Mouse (Mus musculus): ENCODE measurements around the gene Psmd8.

The Psmd8 gene

DNA sequence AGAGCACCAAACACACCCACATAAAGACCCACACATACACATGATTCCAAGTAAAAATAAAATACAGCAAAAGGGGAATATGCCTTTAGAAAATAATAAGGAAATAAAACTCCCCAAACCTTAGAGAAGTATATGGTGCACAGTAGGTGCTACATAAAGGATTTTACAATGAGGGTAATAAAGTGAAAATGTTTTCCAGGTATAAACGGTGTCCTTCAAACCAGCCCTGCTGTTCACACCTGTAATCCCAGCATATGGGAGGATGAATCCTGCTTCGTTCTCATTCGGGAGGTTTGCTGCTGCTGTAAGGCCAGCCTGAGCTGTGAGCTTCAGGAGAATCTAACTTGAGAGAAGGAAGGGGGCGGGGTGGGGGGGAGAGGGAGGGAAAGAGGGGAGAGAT is 46.3 kb downstream of the Psmd8 start:
- no peak for DNase-seq

DNA sequence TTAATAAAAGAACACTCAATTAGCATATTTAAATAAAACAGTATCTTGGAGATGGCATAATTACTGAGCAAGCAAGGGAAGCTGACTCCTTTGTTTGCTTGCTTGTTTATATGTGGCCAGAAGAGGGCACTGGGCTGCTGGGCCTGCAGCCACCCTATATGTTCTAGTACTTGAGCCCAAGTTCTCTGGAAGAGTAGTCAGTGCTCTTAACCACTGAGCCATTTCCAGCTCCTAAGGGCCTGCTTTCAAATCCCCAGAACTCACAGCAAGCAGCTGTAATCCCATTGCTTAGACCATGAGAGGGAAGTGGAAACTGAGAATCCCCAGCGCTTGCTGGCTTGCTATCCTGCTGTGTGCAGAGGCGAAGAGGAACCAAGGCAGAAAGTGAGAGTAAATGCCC is 51.8 kb downstream of the Psmd8 start:
- DNase-seq: peak; percentile 59

DNA sequence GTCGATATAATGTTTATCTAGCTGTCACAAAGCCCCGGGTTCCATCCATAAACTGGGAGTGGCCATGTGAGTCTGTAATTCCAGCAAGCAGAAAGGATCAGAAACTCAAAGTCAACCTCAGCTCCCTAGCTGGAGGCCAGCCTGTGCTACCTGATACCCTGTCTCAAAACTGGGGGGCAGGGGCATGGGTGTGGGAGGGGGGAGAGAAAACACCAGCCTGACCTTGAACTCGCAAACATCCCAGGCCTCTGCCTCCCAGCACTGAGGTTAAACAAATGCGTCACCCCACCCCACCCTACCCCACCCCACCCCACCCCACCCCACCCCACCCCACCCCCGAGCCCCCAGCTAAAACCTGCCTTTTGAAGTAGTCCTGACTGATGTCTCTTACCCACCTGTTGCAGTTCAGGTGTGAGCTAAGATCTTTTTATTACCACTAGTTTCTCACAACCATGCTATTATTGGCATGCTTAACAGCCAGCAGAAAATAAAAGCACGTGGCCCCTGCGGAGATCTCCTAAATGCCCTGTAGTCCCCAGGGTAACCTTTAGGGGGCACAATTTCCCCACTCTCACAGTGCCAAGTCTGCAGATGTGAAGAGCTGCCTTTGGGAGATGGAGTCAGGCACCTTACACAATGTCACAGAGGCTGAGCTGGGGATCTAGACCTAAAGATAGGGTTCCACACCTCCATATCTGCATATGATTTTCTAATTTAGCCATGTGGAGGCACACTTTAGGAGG is 54.2 kb downstream of the Psmd8 start:
- DNase-seq: peak; percentile 88

DNA sequence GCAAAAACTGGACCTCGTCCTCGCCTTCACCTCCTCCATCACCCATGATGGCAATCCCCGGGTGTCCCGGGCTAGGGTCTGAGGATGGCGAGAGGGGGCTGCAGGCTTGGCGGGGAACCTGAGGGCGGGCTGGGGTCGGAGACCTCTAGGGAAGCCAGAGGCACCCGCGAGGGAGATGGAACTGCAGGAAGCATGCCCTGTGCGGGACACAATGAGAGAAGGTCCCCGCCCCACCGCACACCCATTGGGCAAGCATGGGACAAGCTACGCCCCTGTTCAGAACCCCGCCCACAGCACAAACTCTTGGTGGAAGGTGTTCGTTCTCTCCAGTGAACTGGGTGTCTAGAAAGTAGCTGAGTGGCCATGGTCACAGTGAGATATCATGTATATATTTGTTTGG is 55.5 kb downstream of the Psmd8 start, which contains the start of gene Ryr1:
Gene Ryr1 (minus strand): TSS at position 210 of the 400 bp plus-strand sequence.
- DNase-seq: peak; percentile 81

Data from thymus, postnatal 14 days (tissue).